Mouse (Mus musculus): ENCODE results near the gene Pex6. TPM values are rescaled to one million over a fixed set of nuclear protein-coding genes. Genes with fewer than 3 reads are reported as not detected.

The Pex6 gene
- total RNA-seq, 2 experiments from 2014 or later = 52.7 to 53.5 TPM

DNA sequence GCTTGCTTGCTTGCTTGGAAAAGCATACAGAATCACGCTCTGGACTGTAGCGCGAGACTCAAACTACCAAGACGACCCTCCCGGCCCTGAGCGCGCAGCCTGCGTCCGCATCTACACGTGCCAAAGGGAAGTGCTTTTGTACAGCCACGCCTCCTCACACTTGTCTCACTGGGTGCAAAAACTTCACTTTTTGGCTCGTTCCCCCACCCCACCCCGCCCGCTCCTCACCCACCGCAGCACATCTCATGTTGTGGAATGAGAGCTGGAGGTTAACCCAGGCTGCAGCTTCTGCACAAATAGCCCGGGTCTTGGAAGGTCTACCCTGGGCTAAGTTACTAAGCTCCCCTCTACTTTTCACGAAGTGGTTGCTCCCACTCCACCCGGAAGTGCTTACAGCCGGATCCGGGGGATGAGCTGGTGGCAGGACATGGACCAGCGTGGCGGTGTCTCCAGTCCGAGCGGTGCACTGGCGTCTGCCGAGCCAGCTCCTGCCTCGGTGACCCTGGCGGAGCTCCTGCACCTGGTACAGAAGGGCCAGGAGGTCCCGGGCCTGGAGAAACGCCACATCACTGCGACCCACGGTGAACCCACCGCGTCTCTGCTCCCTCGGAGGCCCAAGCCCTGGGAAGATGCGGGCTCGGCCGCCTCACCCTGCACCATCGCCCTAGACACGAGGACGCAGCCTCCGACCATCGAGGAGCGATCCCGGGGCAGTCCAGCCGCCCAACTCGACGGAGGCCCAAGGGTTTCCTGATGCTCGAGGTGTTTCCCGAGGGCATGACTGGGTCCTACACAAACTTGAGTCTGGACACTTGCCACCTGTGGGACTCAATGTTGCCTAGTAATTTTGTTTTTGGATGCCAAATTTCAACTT lies 61.4 kb downstream of the Pex6 start, which contains the start of gene 2310039H08Rik:
Gene 2310039H08Rik (plus strand): TSS at position 232 of the 874 bp plus-strand sequence.
- DNase-seq (ENCODE audit: extremely low spot score in 1 of 2, low spot score in 1 of 2) = peak; percentile 67 to 83

DNA sequence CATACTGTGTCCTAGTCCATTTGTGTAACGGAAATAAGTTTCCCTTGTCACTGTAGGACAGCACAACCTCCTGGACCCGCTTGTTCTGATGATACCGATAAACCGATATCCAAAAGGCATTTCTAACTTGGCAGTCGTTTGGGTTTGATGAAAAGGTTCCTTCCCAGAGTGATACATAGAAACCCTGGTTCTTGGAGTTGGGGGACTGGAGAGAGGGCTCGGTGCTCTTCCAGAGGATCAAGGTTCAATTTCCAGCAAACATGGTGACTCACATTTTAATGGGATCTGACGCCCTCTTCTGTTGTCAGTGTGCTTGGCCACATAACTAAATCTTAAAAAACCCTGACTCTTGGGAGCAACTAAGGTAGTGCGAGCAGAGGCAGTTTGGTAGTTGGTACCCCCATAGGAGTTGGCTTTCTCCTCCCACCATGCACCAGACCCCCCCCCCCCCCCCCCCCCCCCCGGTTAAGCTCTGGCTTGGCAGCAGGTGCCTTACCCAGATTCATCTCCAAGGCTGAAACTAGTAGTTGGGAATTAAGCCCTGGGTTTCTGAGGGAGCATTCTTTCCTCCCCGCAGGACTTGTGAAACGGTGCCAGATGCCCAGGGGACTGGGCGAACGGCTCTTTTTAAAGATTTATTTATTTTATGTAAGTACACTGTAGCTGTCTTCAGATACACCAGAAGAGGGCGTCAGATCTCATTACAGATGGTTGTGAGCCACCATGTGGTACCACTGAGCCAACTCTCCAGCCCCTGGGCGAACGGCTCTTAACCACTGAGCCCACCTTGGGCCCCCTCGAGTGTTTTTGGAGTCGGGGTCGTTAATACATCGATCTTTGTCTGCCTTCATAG lies 62.2 kb downstream of the Pex6 start:
- no peak for DNase-seq (ENCODE audit: extremely low spot score in 1 of 2, low spot score in 1 of 2)

DNA sequence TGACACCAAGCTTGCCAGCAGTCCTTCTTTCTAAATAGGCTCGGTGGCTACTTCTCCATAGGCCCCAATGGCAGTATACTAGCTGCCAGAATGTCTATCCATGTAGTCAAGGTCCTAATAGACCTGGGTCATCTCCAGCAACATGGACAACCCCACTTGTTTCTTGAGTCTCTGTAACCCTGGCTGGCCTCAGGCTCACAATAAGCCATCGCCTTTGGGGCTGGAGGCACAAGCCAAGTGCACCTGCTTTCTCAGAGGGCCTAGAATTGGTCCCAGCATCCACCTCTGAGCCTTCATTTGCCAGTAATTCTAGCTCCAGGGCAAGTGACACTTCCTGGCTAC lies 62.8 kb downstream of the Pex6 start:
- no peak for DNase-seq (ENCODE audit: extremely low spot score in 1 of 2, low spot score in 1 of 2)

DNA sequence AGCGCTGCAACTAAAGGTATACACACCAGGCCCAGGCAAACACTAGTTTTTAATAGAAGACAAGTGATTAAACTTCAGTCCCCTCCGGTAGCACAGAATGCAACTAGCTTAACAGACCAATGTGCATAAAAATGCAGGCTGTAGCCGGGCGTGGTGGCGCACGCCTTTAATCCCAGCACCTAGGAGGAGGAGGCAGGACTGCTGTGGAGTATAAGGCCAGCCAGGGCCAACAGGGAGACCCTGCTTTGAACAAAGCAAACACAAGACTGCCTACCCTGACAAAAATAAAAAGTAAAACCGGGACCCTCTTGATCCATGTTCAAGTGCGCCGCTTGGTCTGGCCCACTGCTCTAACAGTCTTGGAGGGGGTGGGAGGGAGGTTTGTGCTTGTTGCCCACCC lies 63.8 kb downstream of the Pex6 start:
- no peak for DNase-seq (ENCODE audit: extremely low spot score in 1 of 2, low spot score in 1 of 2)

Other genes starting within 250 kb of the Pex6 start
- gene Ttbk1, start 223.8 kb upstream of the Pex6 start, total RNA-seq (2021) = 100 to 1,000 TPM; 112 to 124 TPM
- gene Dnph1, start 214.8 kb upstream of the Pex6 start, total RNA-seq (2021) = 1 to 10 TPM; 5.1 to 6.7 TPM
- 10 to 100 TPM; 51.1 to 57.4 TPM for gene Cul9, start 165.1 kb upstream of the Pex6 start, total RNA-seq (2021)
- 10 to 100 TPM; 75.9 to 80.6 TPM for gene Srf, start 155.3 kb upstream of the Pex6 start, total RNA-seq (2021)
- 1 to 10 TPM; 8.9 to 9.4 TPM for gene Ptk7, start 82.0 kb upstream of the Pex6 start, total RNA-seq (2021)
- gene Klc4, start 65.4 kb upstream of the Pex6 start, total RNA-seq (2021) = 10 to 100 TPM; 16.8 to 17.0 TPM
- 10 to 100 TPM; 51.5 to 57.4 TPM for gene Mrpl2, start 65.2 kb upstream of the Pex6 start, total RNA-seq (2021)
- 10 to 100 TPM; 19.7 to 20.9 TPM for gene Cul7, start 61.1 kb upstream of the Pex6 start, total RNA-seq (2021)
- gene Rrp36, start 37.1 kb upstream of the Pex6 start, total RNA-seq (2021) = 10 to 100 TPM; 16.3 to 18.1 TPM
- 100 to 1,000 TPM in 1 of 2 experiments, 10 to 100 TPM in 1; 94.9 to 109 TPM for gene Mea1, start 32.7 kb upstream of the Pex6 start, total RNA-seq (2021)
- gene Klhdc3, start 30.5 kb upstream of the Pex6 start, total RNA-seq (2021) = 100 to 1,000 TPM; 180 to 197 TPM
- 10 to 100 TPM; 88.1 to 91.8 TPM for gene Ppp2r5d, start 6.4 kb upstream of the Pex6 start, total RNA-seq (2021)
- under 1 TPM in 1 of 2 experiments, not detected in 1; 0.68 TPM for gene Gnmt, start 17.7 kb downstream of the Pex6 start, total RNA-seq (2021)
- 10 to 100 TPM; 62.3 to 68.2 TPM for gene Cnpy3, start 40.8 kb downstream of the Pex6 start, total RNA-seq (2021)
- not detected for gene Ptcra, start 52.2 kb downstream of the Pex6 start, total RNA-seq (2021)
- 10 to 100 TPM in 1 of 2 experiments, 1 to 10 TPM in 1; 7.5 to 10.5 TPM for gene 2310039H08Rik, start 61.2 kb downstream of the Pex6 start, total RNA-seq (2021)
- 10 to 100 TPM; 51.4 to 53.8 TPM for gene Rpl7l1, start 71.2 kb downstream of the Pex6 start, total RNA-seq (2021)
- 10 to 100 TPM; 47.5 to 60.3 TPM for gene Bicral, start 147.0 kb downstream of the Pex6 start, total RNA-seq (2021)
- 10 to 100 TPM; 34.6 to 36.7 TPM for gene Tbcc, start 179.2 kb downstream of the Pex6 start, total RNA-seq (2021)
- gene Prph2, start 199.0 kb downstream of the Pex6 start, total RNA-seq (2021) = not detected

All from layer of hippocampus, postnatal 25 days (tissue).